Mouse (Mus musculus): ENCODE measurements around the gene Cpm. TPM values are rescaled to one million over a fixed set of nuclear protein-coding genes. Genes with fewer than 3 reads are reported as not detected.

Gene Cpm
- polyA plus RNA-seq, 1 experiment from 2014 or later: 28.9 TPM

DNA sequence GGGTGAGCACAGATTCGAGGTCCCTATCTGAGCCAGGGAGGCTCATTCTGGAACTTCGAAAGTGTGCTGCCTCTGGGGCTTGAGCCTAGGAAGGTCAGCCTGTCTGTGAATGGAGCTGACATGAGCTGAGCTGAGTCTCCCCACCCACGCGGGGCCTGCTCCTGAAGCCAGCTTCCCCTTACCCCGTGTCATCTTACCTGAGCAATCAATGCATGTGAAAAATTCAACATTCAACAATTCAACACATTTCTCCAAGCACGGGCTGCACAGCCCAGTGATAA is 19.6 kb upstream of the Cpm start:
- H3K4me3 ChIP-seq (ENCODE audit: low read length): no peak overlapping the region
- H3K9ac ChIP-seq (ENCODE audit: low read depth, low read length): no peak overlapping the region
- no peaks in the 10 kb centered on the region for H3K9me3 ChIP-seq (ENCODE audit: control insufficient read depth, low read length)
- 92% methylated on average over 6 of the region's 6 CpGs for WGBS
- no peaks in the 10 kb centered on the region for H3K27me3 ChIP-seq (ENCODE audit: control insufficient read depth, insufficient read depth, low read length)
- H3K4me1 ChIP-seq (ENCODE audit: control insufficient read depth, insufficient read depth, low read length): no peaks in the 10 kb centered on the region
- no peaks in the 10 kb centered on the region for H3K36me3 ChIP-seq (ENCODE audit: control insufficient read depth, insufficient read depth, low read length)
- no peak for ATAC-seq (ENCODE audit: low FRiP score, low TSS enrichment)
- no peak overlapping the region for H3K4me2 ChIP-seq (replicated peaks; ENCODE audit: low read depth, low read length)
- H3K27ac ChIP-seq (ENCODE audit: low read depth, low read length): no peak overlapping the region

DNA sequence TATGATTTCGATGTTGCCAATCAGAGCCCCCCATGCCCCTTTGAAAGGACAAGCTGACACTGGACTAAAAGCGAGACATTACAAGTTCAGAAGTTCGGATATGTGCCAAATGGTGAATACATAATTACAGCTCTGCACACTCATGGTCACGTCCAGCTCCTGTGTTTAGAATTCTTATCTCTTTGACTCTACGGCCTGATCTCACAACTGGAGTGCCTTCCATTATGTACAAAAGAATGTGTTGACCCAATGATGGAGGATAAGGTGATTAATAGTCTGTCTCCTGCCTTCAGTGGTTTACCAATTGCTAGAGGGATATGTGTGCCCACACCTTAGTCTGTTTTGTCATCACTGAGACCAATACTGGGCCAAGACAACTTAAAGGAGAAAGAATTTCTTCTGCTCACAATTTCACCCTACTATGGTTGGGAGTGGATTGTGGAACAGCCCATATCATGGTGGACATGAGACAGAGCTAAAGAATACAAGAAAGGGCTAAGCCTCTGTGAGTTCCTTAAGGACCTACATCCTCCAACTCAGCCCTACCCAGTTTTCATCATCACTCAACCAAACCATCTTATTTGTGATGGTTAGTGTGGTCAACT is 19.0 kb upstream of the Cpm start:
- no peak for ATAC-seq (ENCODE audit: low FRiP score, low TSS enrichment)

DNA sequence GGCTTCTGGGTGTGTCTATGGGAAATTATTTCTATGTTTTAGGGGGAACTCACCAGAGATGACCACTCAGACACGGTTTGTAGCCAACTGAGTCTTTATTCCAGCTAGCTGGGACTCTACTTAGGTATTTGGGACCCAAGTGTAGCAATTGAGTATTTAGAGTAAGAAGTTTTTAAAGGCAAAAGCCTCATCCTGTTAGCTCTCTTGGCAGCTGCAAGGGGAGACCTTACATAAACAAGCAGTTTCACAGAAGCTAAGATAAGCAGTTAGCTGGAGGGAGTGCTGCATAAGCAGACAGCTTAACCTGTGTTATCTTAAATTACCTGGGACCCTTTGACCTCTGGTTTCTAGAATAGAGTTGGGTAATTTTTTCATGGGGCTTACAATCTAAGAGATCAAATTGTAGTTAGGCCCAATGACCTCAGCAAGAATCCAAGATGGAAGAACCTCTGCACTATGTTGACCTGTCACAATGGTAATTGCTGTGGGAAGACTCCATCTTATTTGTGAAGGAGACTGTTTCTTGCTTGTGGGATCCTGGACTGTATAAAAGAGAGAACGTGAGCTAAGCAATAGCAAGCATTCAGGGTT is 18.4 kb upstream of the Cpm start:
- Histone ChIP-seq H3K9me3 (ENCODE audit: control insufficient read depth, low read length) (no peaks in the 10 kb centered on the region), H3K4me1 (ENCODE audit: control insufficient read depth, insufficient read depth, low read length) (no peaks in the 10 kb centered on the region), H3K27ac (ENCODE audit: low read depth, low read length) (no peak overlapping the region), H3K4me3 (ENCODE audit: low read length) (no peak overlapping the region), H3K4me2 (replicated peaks; ENCODE audit: low read depth, low read length) (no peak overlapping the region), H3K36me3 (ENCODE audit: control insufficient read depth, insufficient read depth, low read length) (no peaks in the 10 kb centered on the region), H3K9ac (ENCODE audit: low read depth, low read length) (no peak overlapping the region), H3K27me3 (ENCODE audit: control insufficient read depth, insufficient read depth, low read length) (no peaks in the 10 kb centered on the region)
- WGBS: 90% methylated on average over 2 of the region's 2 CpGs
- ATAC-seq (ENCODE audit: low FRiP score, low TSS enrichment): no peak

More for the DNA sequence above, 19.0 kb upstream of the Cpm start:
- Histone ChIP-seq H3K4me1 (ENCODE audit: control insufficient read depth, insufficient read depth, low read length) (no peaks in the 10 kb centered on the region), H3K36me3 (ENCODE audit: control insufficient read depth, insufficient read depth, low read length) (no peaks in the 10 kb centered on the region), H3K27me3 (ENCODE audit: control insufficient read depth, insufficient read depth, low read length) (no peaks in the 10 kb centered on the region), H3K9me3 (ENCODE audit: control insufficient read depth, low read length) (no peaks in the 10 kb centered on the region), H3K4me2 (replicated peaks; ENCODE audit: low read depth, low read length) (no peak overlapping the region), H3K9ac (ENCODE audit: low read depth, low read length) (no peak overlapping the region), H3K4me3 (ENCODE audit: low read length) (no peak overlapping the region), H3K27ac (ENCODE audit: low read depth, low read length) (no peak overlapping the region)
- 91% methylated on average over 5 of the region's 5 CpGs for WGBS

DNA sequence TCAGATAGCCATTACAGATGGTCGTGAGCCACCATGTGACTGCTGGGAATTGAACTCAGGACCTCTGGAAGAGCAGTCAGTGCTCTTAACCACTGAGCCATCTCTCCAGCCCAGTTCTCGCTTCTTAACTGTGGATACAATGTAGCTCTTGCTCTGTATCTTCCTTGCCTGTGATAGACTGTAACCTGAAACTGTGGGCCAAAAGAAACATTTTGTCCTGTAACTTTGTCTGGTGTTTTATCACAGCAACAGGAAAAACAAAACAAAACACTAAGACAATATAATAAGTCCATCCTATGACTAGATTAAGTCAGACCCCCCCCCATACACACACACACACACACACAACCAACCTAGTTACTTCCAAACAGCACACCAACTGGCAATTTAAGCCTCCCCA is 17.8 kb upstream of the Cpm start:
- Histone ChIP-seq H3K27ac (ENCODE audit: low read depth, low read length) (no peak overlapping the region), H3K4me1 (ENCODE audit: control insufficient read depth, insufficient read depth, low read length) (no peaks in the 10 kb centered on the region), H3K4me3 (ENCODE audit: low read length) (no peak overlapping the region), H3K9ac (ENCODE audit: low read depth, low read length) (no peak overlapping the region), H3K27me3 (ENCODE audit: control insufficient read depth, insufficient read depth, low read length) (no peaks in the 10 kb centered on the region), H3K9me3 (ENCODE audit: control insufficient read depth, low read length) (no peaks in the 10 kb centered on the region), H3K36me3 (ENCODE audit: control insufficient read depth, insufficient read depth, low read length) (no peaks in the 10 kb centered on the region), H3K4me2 (replicated peaks; ENCODE audit: low read depth, low read length) (no peak overlapping the region)
- no peak for ATAC-seq (ENCODE audit: low FRiP score, low TSS enrichment)
- WGBS: 76% methylated on average over 2 of the region's 2 CpGs

DNA sequence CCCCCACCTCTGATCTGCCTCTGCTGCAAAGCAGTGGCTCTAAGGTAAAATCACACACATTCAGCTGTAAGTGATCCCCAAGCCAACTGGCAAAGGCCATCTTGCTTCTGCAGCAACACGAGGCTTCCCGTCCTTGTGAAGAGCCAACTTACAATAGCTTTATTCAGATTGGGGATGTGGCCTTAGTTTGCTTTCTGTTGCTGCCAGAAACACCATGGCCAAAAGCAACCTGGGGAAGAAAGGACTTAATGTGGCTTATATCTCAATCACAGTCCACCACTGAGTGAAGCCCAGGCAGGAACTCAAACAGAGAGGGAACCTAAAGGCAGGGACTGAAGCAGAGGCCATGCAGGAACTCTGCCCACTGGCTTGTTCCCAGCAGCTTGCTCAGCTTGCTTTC is 17.3 kb upstream of the Cpm start:
- WGBS: 82% methylated on average over 2 of the region's 2 CpGs
- H3K9me3 ChIP-seq (ENCODE audit: control insufficient read depth, low read length): no peaks in the 10 kb centered on the region

DNA sequence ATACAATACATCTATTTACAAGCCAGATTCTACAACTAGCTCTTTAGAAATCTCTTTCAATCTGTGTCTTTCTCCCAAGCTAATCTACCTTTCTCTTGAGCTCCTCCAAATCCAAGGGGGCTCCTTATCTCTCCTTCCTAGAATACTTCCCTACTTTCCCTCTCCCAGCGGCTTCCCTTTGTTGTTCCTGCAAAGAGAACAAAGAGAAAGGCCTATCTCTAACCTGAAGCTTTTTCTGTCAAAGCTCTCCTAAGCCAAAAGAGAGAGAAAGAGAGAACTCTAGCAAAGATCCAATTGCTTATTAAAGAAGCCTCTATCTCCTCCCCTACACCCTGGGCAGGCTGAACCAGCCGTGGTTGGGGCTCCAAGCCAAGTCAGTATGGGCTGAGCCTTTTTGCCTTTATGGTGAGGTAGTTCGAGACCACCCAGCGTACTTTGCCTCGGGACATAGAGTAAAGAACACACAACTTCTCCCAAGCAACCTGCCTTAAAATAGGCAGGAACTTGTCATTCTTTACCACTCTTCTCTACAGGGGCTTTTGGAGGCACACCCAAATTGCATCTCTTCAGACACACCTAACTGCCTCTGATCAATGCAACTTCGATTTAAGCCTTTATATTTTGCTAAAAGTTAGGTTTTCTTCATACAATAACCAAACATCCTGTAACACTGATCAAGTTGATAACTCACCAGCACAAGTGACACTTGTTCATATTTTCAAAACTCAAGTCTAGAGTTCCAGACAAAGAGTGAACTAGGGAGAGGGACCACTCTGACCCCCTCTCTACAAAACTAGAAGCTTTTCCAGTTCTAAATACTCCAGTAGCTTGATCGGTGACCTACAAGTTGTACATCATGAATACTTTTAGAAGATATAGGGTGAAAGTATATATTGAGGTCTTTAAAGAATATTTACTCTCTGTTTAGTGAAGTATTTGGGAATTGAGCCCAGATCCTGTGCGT is 16.4 kb upstream of the Cpm start:
- Histone ChIP-seq H3K36me3 (ENCODE audit: control insufficient read depth, insufficient read depth, low read length) (no peaks in the 10 kb centered on the region), H3K4me2 (replicated peaks; ENCODE audit: low read depth, low read length) (no peak overlapping the region), H3K27ac (ENCODE audit: low read depth, low read length) (no peak overlapping the region), H3K4me3 (ENCODE audit: low read length) (no peak overlapping the region), H3K4me1 (ENCODE audit: control insufficient read depth, insufficient read depth, low read length) (no peaks in the 10 kb centered on the region), H3K27me3 (ENCODE audit: control insufficient read depth, insufficient read depth, low read length) (no peaks in the 10 kb centered on the region), H3K9ac (ENCODE audit: low read depth, low read length) (no peak overlapping the region), H3K9me3 (ENCODE audit: control insufficient read depth, low read length) (no peaks in the 10 kb centered on the region)
- WGBS: 84% methylated on average over 8 of the region's 8 CpGs
- ATAC-seq (ENCODE audit: low FRiP score, low TSS enrichment): no peak

More for the DNA sequence above, 17.3 kb upstream of the Cpm start:
- Histone ChIP-seq H3K27ac (ENCODE audit: low read depth, low read length) (no peak overlapping the region), H3K4me3 (ENCODE audit: low read length) (no peak overlapping the region), H3K9ac (ENCODE audit: low read depth, low read length) (no peak overlapping the region), H3K4me1 (ENCODE audit: control insufficient read depth, insufficient read depth, low read length) (no peaks in the 10 kb centered on the region), H3K36me3 (ENCODE audit: control insufficient read depth, insufficient read depth, low read length) (no peaks in the 10 kb centered on the region), H3K27me3 (ENCODE audit: control insufficient read depth, insufficient read depth, low read length) (no peaks in the 10 kb centered on the region), H3K4me2 (replicated peaks; ENCODE audit: low read depth, low read length) (no peak overlapping the region)
- no peak for ATAC-seq (ENCODE audit: low FRiP score, low TSS enrichment)

DNA sequence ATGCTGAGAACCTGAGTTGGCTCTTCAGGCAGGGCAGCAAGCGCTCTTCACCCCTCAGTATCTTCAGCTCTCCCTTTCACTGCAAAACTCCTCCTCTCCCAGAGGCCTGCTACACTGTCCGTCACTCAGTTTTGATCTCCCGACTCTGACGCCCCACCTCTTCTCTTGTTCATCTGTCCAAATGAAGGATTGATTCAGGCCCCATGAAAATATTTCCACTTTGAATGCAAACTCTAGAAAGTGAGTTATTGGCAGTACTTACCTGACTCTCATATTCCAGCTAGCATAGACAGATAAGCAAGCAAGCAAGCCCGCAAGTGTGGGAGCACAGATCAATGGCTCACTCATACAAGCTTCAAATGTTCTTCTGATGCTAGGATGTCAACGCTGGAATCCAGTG is 15.3 kb upstream of the Cpm start:
- 74% methylated on average over 6 of the region's 6 CpGs for WGBS
- Histone ChIP-seq H3K27ac (ENCODE audit: low read depth, low read length) (no peak overlapping the region), H3K4me3 (ENCODE audit: low read length) (no peak overlapping the region), H3K4me1 (ENCODE audit: control insufficient read depth, insufficient read depth, low read length) (no peaks in the 10 kb centered on the region), H3K9ac (ENCODE audit: low read depth, low read length) (no peak overlapping the region), H3K36me3 (ENCODE audit: control insufficient read depth, insufficient read depth, low read length) (no peaks in the 10 kb centered on the region), H3K27me3 (ENCODE audit: control insufficient read depth, insufficient read depth, low read length) (no peaks in the 10 kb centered on the region), H3K9me3 (ENCODE audit: control insufficient read depth, low read length) (no peaks in the 10 kb centered on the region), H3K4me2 (replicated peaks; ENCODE audit: low read depth, low read length) (no peak overlapping the region)
- ATAC-seq (ENCODE audit: low FRiP score, low TSS enrichment): no peak

DNA sequence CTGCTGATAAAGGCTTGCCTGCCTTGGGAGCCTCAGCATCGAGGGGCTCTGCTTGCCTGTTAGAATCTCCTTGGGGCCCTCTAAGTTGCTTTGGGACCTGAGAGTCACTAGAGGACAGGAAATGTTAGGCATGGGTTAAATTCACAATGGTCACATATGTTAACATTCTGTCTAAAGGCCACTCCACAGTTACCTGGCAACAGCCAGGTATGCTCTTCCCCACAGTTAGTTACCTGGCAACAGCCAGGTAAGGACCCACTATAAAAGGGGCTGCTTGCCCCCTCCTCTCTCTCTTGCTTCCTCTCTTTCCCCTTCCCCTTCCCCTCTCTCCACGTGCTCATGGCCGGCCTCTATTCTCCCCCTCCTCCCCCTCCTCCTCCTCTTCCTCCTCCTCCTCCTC is 14.9 kb upstream of the Cpm start:
- Histone ChIP-seq H3K27me3 (ENCODE audit: control insufficient read depth, insufficient read depth, low read length) (no peaks in the 10 kb centered on the region), H3K4me1 (ENCODE audit: control insufficient read depth, insufficient read depth, low read length) (no peaks in the 10 kb centered on the region), H3K9me3 (ENCODE audit: control insufficient read depth, low read length) (no peaks in the 10 kb centered on the region), H3K9ac (ENCODE audit: low read depth, low read length) (no peak overlapping the region), H3K4me3 (ENCODE audit: low read length) (no peak overlapping the region), H3K4me2 (replicated peaks; ENCODE audit: low read depth, low read length) (no peak overlapping the region), H3K27ac (ENCODE audit: low read depth, low read length) (no peak overlapping the region), H3K36me3 (ENCODE audit: control insufficient read depth, insufficient read depth, low read length) (no peaks in the 10 kb centered on the region)
- ATAC-seq (ENCODE audit: low FRiP score, low TSS enrichment): no peak
- 60% methylated on average over 3 of the region's 3 CpGs for WGBS

DNA sequence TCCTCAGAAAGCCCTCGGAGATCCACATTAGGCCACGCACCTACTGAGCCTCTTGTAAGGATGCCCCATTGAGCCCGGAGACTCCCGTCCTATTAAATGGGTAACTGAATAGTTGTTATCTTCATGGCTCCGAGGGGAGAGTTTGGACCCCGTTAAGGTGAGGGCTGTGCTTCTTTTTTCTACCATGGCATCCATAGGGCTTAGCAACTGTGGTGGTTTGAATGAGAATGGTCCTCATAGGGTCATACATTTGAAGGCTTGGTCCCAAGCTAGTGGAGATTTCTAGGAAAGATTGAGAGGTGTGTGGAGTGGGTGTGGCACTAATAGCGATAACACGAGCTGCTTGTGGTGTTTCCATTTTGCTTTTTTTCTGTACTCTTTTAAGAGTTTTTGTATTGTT is 14.1 kb upstream of the Cpm start:
- Histone ChIP-seq H3K9ac (ENCODE audit: low read depth, low read length) (no peak overlapping the region), H3K27ac (ENCODE audit: low read depth, low read length) (no peak overlapping the region), H3K9me3 (ENCODE audit: control insufficient read depth, low read length) (no peaks in the 10 kb centered on the region), H3K36me3 (ENCODE audit: control insufficient read depth, insufficient read depth, low read length) (no peaks in the 10 kb centered on the region), H3K4me2 (replicated peaks; ENCODE audit: low read depth, low read length) (no peak overlapping the region), H3K4me1 (ENCODE audit: control insufficient read depth, insufficient read depth, low read length) (no peaks in the 10 kb centered on the region), H3K4me3 (ENCODE audit: low read length) (no peak overlapping the region), H3K27me3 (ENCODE audit: control insufficient read depth, insufficient read depth, low read length) (no peaks in the 10 kb centered on the region)
- no peak for ATAC-seq (ENCODE audit: low FRiP score, low TSS enrichment)
- WGBS: 89% methylated on average over 8 of the region's 8 CpGs

Data from kidney, embryonic 14.5 days (tissue).